Mouse (Mus musculus): ENCODE results near the gene Tnrc6b. TPM values are rescaled to one million over a fixed set of nuclear protein-coding genes. Genes with fewer than 3 reads are reported as not detected.

Tnrc6b gene
- total and polyA plus RNA-seq, 3 experiments: 7.8 to 13.9 (median 8.0) TPM

DNA sequence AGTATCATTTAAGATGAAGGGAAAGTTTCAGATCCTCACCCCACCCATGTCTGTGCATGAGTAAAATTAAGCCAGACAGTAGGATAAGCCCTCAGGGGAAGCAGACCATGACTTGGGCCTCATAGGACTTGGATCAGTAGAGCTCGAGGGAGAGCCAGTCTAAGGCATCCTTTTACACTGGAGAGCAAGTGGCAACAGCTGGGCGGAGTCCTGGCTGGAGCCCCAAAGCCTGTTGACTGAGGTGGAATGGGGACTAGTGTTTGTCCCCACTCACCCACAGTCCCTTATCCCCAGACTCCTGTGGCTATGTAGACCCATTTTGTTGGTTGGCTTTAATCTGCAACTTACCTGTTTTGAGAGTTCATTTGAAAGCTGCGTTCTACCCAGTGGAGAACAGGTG is 201.1 kb downstream of the Tnrc6b start:
- Histone ChIP-seq H3K9me3 (replicated peaks; ENCODE audit: insufficient read depth, low read length) (no peaks in the 10 kb centered on the region), H3K4me3 (ENCODE audit: control insufficient read depth in 1 of 2, insufficient read depth in 1 of 2, low read depth in 2 of 2, low read length in 2 of 2) (no peak overlapping the region), H3K4me1 (ENCODE audit: control insufficient read depth in 1 of 2, insufficient read depth in 2 of 2, low read length in 2 of 2) (peaks cover 13 to 23% of the 10 kb centered on the region in 2 experiments), H3K9ac (ENCODE audit: control insufficient read depth, low read depth, low read length, poor library complexity, severe bottlenecking) (no peak overlapping the region), H3K79me2 (ENCODE audit: control insufficient read depth, insufficient read depth, low read length, poor library complexity) (no peaks in the 10 kb centered on the region), H3K27ac (ENCODE audit: control insufficient read depth, low read depth, low read length) (no peak overlapping the region), H3K36me3 (ENCODE audit: control insufficient read depth in 1 of 2, insufficient read depth in 2 of 2, low read length in 2 of 2) (peaks cover 0 to 42% of the 10 kb centered on the region in 2 experiments), H3K27me3 (ENCODE audit: control insufficient read depth in 1 of 2, insufficient read depth in 2 of 2, low read length in 2 of 2) (no peaks in the 10 kb centered on the region)
- TF ChIP-seq MYB (IDR thresholded peaks at IDR 0.05; ENCODE audit: low read depth, low read length) (no peak), E2F4 (IDR thresholded peaks at IDR 0.05; ENCODE audit: borderline replicate concordance, low read depth, low read length) (0 out of 2 replicates have a peak, but pooled peaks have one; percentile 24), USF1 (IDR thresholded peaks at IDR 0.05; ENCODE audit: low read depth, low read length) (no peak), HCFC1 (IDR thresholded peaks at IDR 0.05; ENCODE audit: low read depth, low read length) (no peak)
- peak; percentile 36 for DNase-seq (ENCODE audit: low read depth, low spot score)

DNA sequence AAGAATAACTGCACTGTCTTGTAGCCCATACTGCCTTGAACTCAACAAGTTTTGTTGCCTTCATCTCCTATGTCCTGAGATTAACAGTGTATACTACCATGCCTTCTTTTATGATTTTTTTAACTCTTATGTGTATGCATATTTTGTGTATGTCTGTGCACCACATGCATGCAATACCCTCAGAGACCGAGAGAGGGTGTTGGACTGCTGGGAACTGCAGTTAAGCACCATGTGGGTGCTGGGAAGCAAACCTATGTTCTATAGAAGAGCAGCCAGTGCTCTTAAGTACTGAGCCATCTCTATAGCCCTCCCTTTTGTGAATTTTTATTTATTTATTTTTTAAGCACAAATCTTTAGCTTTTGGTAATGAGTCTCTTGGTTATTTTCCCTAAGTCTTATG is 202.7 kb downstream of the Tnrc6b start:
- TF ChIP-seq SMC3 (IDR thresholded peaks at IDR 0.05; ENCODE audit: low read depth, low read length) (no peak), RAD21 (IDR thresholded peaks at IDR 0.05; ENCODE audit: low read depth, low read length) (no peak), ZKSCAN1 (IDR thresholded peaks at IDR 0.05; ENCODE audit: low read depth, low read length) (no peak), MEF2A (IDR thresholded peaks at IDR 0.05; ENCODE audit: extremely low read depth, insufficient replicate concordance, low read depth, low read length, poor library complexity, severe bottlenecking) (no peak), TBP (IDR thresholded peaks at IDR 0.05; ENCODE audit: low read depth, low read length) (no peak), MAFK (IDR thresholded peaks at IDR 0.05; ENCODE audit: borderline replicate concordance, low read depth, low read length) (no peak), NELFE (IDR thresholded peaks at IDR 0.05; ENCODE audit: low read depth, low read length) (no peak), RCOR1 (IDR thresholded peaks at IDR 0.05; ENCODE audit: low read depth, low read length) (no peak), GATA1 (IDR thresholded peaks at IDR 0.05; ENCODE audit: low read depth, low read length) (no peak), MAX (IDR thresholded peaks at IDR 0.05; ENCODE audit: low read length) (no peak), KAT2A (conservative IDR thresholded peaks at IDR 0.05; ENCODE audit: low read depth, low read length) (no peak), POLR2AphosphoS2 (IDR thresholded peaks at IDR 0.05; ENCODE audit: low read length) (no peak), ELF1 (IDR thresholded peaks at IDR 0.05; ENCODE audit: low read depth, low read length) (no peak), BHLHE40 (IDR thresholded peaks at IDR 0.05; ENCODE audit: borderline replicate concordance, low read depth, low read length) (no peak), NRF1 (IDR thresholded peaks at IDR 0.05; ENCODE audit: insufficient read depth, low read depth, low read length, poor library complexity, severe bottlenecking) (no peak)
- peaks cover 13 to 23% of the 10 kb centered on the region in 2 experiments for H3K4me1 ChIP-seq (ENCODE audit: control insufficient read depth in 1 of 2, insufficient read depth in 2 of 2, low read length in 2 of 2)
- H3K36me3 ChIP-seq (ENCODE audit: control insufficient read depth in 1 of 2, insufficient read depth in 2 of 2, low read length in 2 of 2): peaks cover 3 to 42% of the 10 kb centered on the region in 2 experiments

More for the DNA sequence above, 202.7 kb downstream of the Tnrc6b start:
- Histone ChIP-seq H3K9me3 (replicated peaks; ENCODE audit: insufficient read depth, low read length) (no peaks in the 10 kb centered on the region), H3K27ac (ENCODE audit: control insufficient read depth, low read depth, low read length) (no peak overlapping the region), H3K79me2 (ENCODE audit: control insufficient read depth, insufficient read depth, low read length, poor library complexity) (no peaks in the 10 kb centered on the region), H3K4me3 (ENCODE audit: control insufficient read depth in 1 of 2, insufficient read depth in 1 of 2, low read depth in 2 of 2, low read length in 2 of 2) (no peak overlapping the region), H3K27me3 (ENCODE audit: control insufficient read depth in 1 of 2, insufficient read depth in 2 of 2, low read length in 2 of 2) (no peaks in the 10 kb centered on the region), H3K9ac (ENCODE audit: control insufficient read depth, low read depth, low read length, poor library complexity, severe bottlenecking) (no peak overlapping the region)
- DNase-seq (ENCODE audit: low read depth, low spot score): peak; percentile 28

All from MEL (cell line).